Mouse (Mus musculus) yolk sac, embryonic 10.5 days (tissue): ENCODE measurements at regions not wholly inside any gene's neighbourhood (a gene's known extent, or its start where the extent isn't known, plus 50 kb on each side); places are given as distances from the start of the nearest gene placed in this dataset.
"Not testable (repeated sequence)": the region's sequence is repeated elsewhere in the genome, so short reads cannot be mapped to it uniquely, and the experiment has no call there.

ENCODE experiments used
- DNase-seq: peaks from one replicate; pipeline ENCODE4 v3.0.0-alpha.2; 2017; ENCODE audit warnings: low spot score

GRCm38 (mm10) chr5:45382804-45383203 lies 67.2 kb downstream of the Qdpr start:
- DNase-seq: no peak

GRCm38 (mm10) chr5:45378486-45378885 lies 71.5 kb downstream of the Qdpr start:
- no peak for DNase-seq

GRCm38 (mm10) chr5:45373069-45373468 lies 77.0 kb downstream of the Qdpr start:
- DNase-seq: no peak

- DNase-seq: peak; percentile 63
Observed at GRCm38 (mm10) chr5:45368451-45368850, 81.6 kb downstream of the Qdpr start.

- no peak for DNase-seq
Observed at GRCm38 (mm10) chr5:45360189-45360588, 89.8 kb downstream of the Qdpr start.

GRCm38 (mm10) chr5:45340411-45340810 lies 109.6 kb downstream of the Qdpr start:
- DNase-seq: no peak

GRCm38 (mm10) chr5:45336801-45337200 lies 113.2 kb downstream of the Qdpr start:
- no peak for DNase-seq

GRCm38 (mm10) chr5:45324468-45324867 lies 125.6 kb downstream of the Qdpr start:
- DNase-seq: not testable (repeated sequence)

- DNase-seq: peak; percentile 3
Observed at GRCm38 (mm10) chr5:45323500-45323899, 126.5 kb downstream of the Qdpr start.

- no peak for DNase-seq
Observed at GRCm38 (mm10) chr5:45318026-45318425, 132.0 kb downstream of the Qdpr start.

GRCm38 (mm10) chr5:45301120-45301519 lies 148.9 kb downstream of the Qdpr start:
- DNase-seq: no peak

- DNase-seq: no peak
Observed at GRCm38 (mm10) chr5:45298872-45299271, 151.2 kb downstream of the Qdpr start.

GRCm38 (mm10) chr5:45295134-45295533 lies 154.9 kb downstream of the Qdpr start:
- DNase-seq: no peak

GRCm38 (mm10) chr5:45292833-45293546 lies 157.0 kb downstream of the Qdpr start:
- DNase-seq: no peak

- DNase-seq: peak; percentile 15
Observed at GRCm38 (mm10) chr5:45292383-45292782, 157.7 kb downstream of the Qdpr start.

GRCm38 (mm10) chr5:45291752-45292151 lies 158.3 kb downstream of the Qdpr start:
- no peak for DNase-seq

GRCm38 (mm10) chr5:45291276-45291675 lies 158.8 kb downstream of the Qdpr start:
- DNase-seq: no peak

GRCm38 (mm10) chr5:45286454-45286853 lies 163.6 kb downstream of the Qdpr start:
- no peak for DNase-seq

- no peak for DNase-seq
Observed at GRCm38 (mm10) chr5:45284680-45285079, 165.4 kb downstream of the Qdpr start.

GRCm38 (mm10) chr5:45283908-45284415 lies 166.1 kb downstream of the Qdpr start:
- DNase-seq: no peak

GRCm38 (mm10) chr5:45282207-45282930 lies 167.7 kb downstream of the Qdpr start:
- peak; percentile 28 for DNase-seq

GRCm38 (mm10) chr5:45278571-45278970 lies 171.5 kb downstream of the Qdpr start:
- DNase-seq: peak; percentile 60

GRCm38 (mm10) chr5:45278005-45278432 lies 172.0 kb downstream of the Qdpr start:
- DNase-seq: no peak
